Mouse (Mus musculus) layer of hippocampus, adult 8-10 months (tissue): Measurements from ENCODE around the gene Cmpk1. TPM values are rescaled to one million over a fixed set of nuclear protein-coding genes. Genes with fewer than 3 reads are reported as not detected.
"Not testable (repeated sequence)": the region's sequence is repeated elsewhere in the genome, so short reads cannot be mapped to it uniquely, and the experiment has no call there.

ENCODE experiments used
- DNase-seq, 2 experiments: peaks; one replicate each; pipeline ENCODE4 v3.0.0; 2022; ENCODE audit warnings: low spot score in 2 of 2
- total RNA-seq, 4 experiments: library from RNA; stranded (reverse); gene quantifications; 2 replicates each; pipeline ENCODE4 v1.2.4; 2022

Cmpk1 gene
- total RNA-seq = 10 to 100 TPM; 56.4 to 59.9 (median 57.4) TPM

- peak; percentile 63 to 79 for DNase-seq
Observed at GRCm38 (mm10) chr4:114986591-114987432, at the start of gene Cmpk1. Cmpk1 (minus strand) TSS chr4:114987241.

- DNase-seq = no peak
Observed at GRCm38 (mm10) chr4:115035043-115035442, 48.0 kb upstream of the Cmpk1 start.

DNA sequence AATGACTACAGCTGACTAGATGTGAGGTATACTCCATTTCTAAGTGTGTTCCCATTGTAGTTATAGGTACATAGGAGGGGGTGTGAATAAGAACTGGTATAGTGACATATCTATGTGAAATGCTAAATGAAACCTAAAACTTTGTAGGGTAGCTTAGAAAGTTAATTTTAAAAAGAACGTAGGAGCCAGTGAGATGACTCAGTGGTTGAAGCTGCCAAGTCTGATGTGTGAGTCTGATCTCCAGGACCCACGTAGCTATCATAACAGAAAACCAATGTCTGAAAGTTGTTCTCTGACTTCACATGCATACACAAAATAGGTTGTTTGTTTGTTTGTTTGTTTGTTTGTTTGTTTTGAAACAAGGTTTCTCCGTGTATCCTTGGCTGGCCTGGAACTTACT, 33.0 kb upstream of the Cmpk1 start:
- no peak for DNase-seq

- DNase-seq = no peak
Observed at GRCm38 (mm10) chr4:115014276-115014675, 27.2 kb upstream of the Cmpk1 start.

DNA sequence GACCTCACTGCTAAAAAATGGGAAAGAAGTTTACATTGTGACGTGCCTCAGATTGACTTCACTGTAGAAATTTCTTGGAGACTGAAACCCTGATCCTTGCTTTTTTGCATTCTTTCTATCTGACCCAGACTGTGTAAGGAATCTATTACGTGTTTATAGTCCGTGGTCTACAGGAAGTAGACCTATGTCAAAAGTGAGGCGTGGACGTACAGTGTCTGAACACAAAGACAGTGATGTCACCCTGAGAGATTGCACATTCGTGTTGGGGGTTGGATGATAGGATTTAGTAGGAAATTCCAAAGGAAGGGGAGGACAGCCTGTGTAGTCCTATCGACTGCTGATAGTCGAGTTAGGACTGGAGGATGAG, 13.4 kb upstream of the Cmpk1 start:
- no peak for DNase-seq

GRCm38 (mm10) chr4:114999773-115000428, 12.9 kb upstream of the Cmpk1 start, which contains the start of gene Stil:
Stil (plus strand) TSS chr4:115000159.
- peak; percentile 95 for DNase-seq

- no peak for DNase-seq
Observed at GRCm38 (mm10) chr4:114999445-114999772, 12.4 kb upstream of the Cmpk1 start.

DNA sequence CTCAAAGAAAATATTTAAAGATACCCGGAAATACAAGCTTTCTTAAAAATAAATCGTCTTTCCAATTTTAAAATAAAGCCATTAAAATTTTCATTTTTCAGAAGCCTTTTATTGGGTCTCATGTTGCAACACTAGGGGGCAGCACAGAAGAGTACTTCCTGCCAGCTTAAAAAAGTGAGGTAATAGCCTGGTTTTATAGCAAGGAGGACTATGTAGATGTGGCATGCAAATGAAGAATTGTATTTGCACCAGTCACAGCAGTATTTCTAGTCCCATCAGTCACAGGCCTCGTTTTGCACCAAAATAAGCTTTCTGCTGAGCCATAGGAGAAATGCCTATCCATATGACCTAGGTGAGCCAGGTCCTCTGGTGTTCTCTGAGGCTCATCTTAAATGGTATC, 10.0 kb upstream of the Cmpk1 start:
- no peak for DNase-seq

DNA sequence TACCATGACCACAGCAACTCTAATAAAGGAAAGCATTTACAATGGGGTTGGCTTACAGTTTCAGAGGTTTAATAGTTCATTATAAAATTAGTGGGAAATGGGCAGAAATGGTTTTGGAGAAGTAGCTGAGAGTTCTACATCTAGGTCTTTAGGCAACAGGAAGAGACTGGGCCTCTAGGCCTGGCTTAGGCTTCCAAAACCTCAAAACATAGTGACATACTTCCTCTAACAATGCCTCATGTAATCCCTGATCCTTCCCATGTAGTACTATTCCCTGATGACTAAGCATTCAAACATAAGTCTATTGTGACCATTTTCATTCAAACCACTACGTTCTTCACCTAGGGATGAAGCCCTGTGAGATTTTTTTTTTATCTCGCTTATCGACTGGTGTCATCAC, 7.2 kb upstream of the Cmpk1 start:
- DNase-seq = no peak

- no peak for DNase-seq
Observed at GRCm38 (mm10) chr4:114986211-114986590, 840 bp downstream of the Cmpk1 start.

DNA sequence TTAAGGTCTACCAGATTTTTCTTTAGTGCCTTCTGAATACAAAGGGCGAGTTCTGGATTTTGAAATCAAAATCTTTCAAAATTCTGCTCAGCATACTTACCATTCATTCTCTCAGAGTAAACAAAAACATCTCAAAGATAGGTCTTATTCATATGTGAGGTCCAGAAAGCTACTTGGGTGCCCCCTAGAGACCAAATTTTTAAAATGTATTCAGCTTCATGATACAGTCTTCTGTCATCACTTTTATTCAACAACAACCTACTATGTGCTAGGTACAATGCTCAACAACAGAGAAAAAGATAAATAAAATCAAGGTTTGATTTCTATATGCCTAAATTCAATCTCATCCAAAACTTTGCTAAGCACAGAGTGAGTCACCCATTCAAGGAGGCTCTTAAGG, 4.0 kb downstream of the Cmpk1 start:
- DNase-seq = no peak

- no peak for DNase-seq
Observed at GRCm38 (mm10) chr4:114982619-114983018, 4.4 kb downstream of the Cmpk1 start.

- DNase-seq = no peak
Observed at GRCm38 (mm10) chr4:114973229-114973740, 13.8 kb downstream of the Cmpk1 start.

- no peak for DNase-seq
Observed at GRCm38 (mm10) chr4:114970736-114971135, 16.3 kb downstream of the Cmpk1 start.

DNA sequence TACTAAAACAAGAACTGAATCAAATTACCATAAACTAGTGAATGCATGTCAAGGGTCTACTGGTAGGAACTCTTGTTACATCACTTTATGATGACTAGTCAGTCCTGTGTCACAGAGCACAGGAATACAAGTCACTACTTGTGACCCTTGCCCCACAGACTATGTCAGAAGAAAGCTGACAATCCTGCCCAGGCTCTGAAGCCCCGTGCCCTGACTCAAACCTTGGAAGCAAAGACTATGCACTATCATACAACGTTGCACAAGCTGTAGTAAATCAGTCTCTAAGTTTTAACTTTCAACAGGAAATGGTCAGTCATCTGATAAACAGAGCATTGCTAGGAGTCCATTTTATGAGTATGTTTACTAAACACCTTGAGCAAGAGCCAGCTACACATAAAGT, 26.2 kb downstream of the Cmpk1 start:
- not testable (repeated sequence) for DNase-seq

DNA sequence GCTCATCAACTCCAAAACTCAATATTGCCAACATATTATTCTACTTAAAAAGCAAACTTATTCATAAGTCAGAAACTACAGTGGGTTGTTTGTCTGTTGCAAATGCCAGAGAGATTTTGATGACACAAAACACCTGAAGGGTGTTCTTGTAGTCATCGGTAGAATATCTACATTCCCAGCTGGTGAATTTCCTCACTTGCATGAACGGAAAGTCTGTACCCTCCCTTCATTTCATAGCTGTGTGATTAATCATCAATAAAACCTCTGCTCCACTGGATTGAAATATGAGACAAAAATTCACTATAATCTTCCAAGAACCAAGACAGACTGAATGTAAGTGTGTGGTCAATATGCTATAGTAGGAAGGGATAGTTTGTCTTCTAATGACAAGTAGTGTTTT, 27.5 kb downstream of the Cmpk1 start:
- no peak for DNase-seq

GRCm38 (mm10) chr4:114958786-114959185, 28.3 kb downstream of the Cmpk1 start:
- DNase-seq = no peak

GRCm38 (mm10) chr4:114958231-114958630, 28.8 kb downstream of the Cmpk1 start:
- peak in 1 of 2 experiments; percentile 21 for DNase-seq

GRCm38 (mm10) chr4:114957403-114957802, 29.6 kb downstream of the Cmpk1 start:
- no peak for DNase-seq

- no peak for DNase-seq
Observed at GRCm38 (mm10) chr4:114953172-114953571, 33.9 kb downstream of the Cmpk1 start.

GRCm38 (mm10) chr4:114947852-114948481, 39.1 kb downstream of the Cmpk1 start:
- DNase-seq = no peak

DNA sequence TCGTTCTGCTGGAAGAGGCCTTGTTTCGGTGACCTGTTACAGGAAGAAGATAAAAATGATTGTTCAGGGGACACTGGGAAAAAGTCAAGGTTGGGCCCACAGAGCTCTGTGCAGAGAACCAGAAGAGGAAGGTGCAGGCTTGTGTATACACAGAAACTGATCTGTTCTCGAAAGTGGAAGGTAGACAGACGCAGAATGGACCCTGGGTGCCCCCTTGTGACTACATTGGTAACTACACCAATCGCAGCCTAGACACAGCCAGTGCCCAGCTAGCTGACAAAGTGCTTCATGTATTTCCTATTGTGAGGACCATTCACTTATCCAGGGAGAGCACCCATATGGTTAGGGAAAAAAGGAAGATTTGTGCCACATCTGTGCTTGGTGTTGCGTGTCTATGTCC, 39.6 kb downstream of the Cmpk1 start:
- DNase-seq = peak; percentile 60 to 88
